Mouse (Mus musculus) midbrain, embryonic 14.5 days (tissue): ENCODE results near the gene Enox1. TPM values are rescaled to one million over a fixed set of nuclear protein-coding genes. Genes with fewer than 3 reads are reported as not detected.

Experiments used
- ATAC-seq: fragments of 200-750 bp; cut with Nextera tagmentation; 2 replicates; pipeline ENCODE4 v1.8.0; 2017; ENCODE audit warnings: moderate number of reproducible peaks, moderate library complexity; ENCODE audit not compliant: low FRiP score, low TSS enrichment
- DNase-seq: peaks from one replicate; pipeline ENCODE4 v3.0.0-alpha.2; 2015
- H3K27ac ChIP-seq: fragments of 300-500 bp; sonication (generic); replicated peaks from 2 replicates; pipeline ENCODE4 v1.5.1; 2014; ENCODE audit warnings: mild to moderate bottlenecking, low read depth, low read length, moderate library complexity
- H3K27me3 ChIP-seq: fragments of 300-500 bp; sonication (generic); 2 replicates; pipeline ENCODE4 v1.6.1; 2014; ENCODE audit warnings: low read length, control low read depth, mixed read lengths; ENCODE audit not compliant: control insufficient read depth, insufficient read depth
- H3K36me3 ChIP-seq: fragments of 300-500 bp; sonication (generic); 2 replicates; pipeline ENCODE4 v1.6.1; 2014; ENCODE audit warnings: low read length, control low read depth; ENCODE audit not compliant: control insufficient read depth, insufficient read depth
- H3K4me1 ChIP-seq: fragments of 300-500 bp; sonication (generic); 2 replicates; pipeline ENCODE4 v1.6.1; 2014; ENCODE audit warnings: mild to moderate bottlenecking, antibody characterized with exemption, low read length, control low read depth; ENCODE audit not compliant: control insufficient read depth, insufficient read depth
- H3K4me2 ChIP-seq: fragments of 300-500 bp; sonication (generic); 2 replicates; pipeline ENCODE4 v1.6.1; 2014; ENCODE audit warnings: mild to moderate bottlenecking, low read length, moderate library complexity
- H3K4me3 ChIP-seq: fragments of 300-500 bp; sonication (generic); replicated peaks from 2 replicates; pipeline ENCODE4 v1.5.1; 2014; ENCODE audit warnings: low read depth, low read length
- H3K9ac ChIP-seq: fragments of 300-500 bp; sonication (generic); replicated peaks from 2 replicates; pipeline ENCODE4 v1.6.1; 2014; ENCODE audit warnings: mild to moderate bottlenecking, low read length, moderate library complexity
- H3K9me3 ChIP-seq: fragments of 300-500 bp; sonication (generic); 2 replicates; pipeline ENCODE4 v1.6.1; 2016; ENCODE audit warnings: low read length, control low read depth, mixed read lengths; ENCODE audit not compliant: control insufficient read depth
- WGBS: fragments of 180-500 bp; shearing (Covaris S2); extraction: QIAGEN DNeasy Blood & Tissue Kit; methylation state at CpG from one replicate; pipeline ENCODE4 v1.1.7; 2014; 5-methylcytosine and 5-hydroxymethylcytosine counted together
- polyA plus RNA-seq: library from polyadenylated mRNA; unstranded; fragments of >200 nt; fragmentation: Nextera tagmentation; extraction: Ambion mirVana; gene quantifications from 2 replicates; pipeline ENCODE4 v1.2.1, GENCODE M21; 2014

Gene Enox1
- polyA plus RNA-seq, 1 experiment from 2014 or later, result 39.5 TPM

- DNase-seq (no peak), ATAC-seq (no peak)
- H3K27me3 ChIP-seq, result no peaks in the 10 kb centered on the region
- H3K4me3 ChIP-seq, result no peak overlapping the region
- peaks cover 2% of the 10 kb centered on the region; the same call in 1 of the 2 replicates for H3K36me3 ChIP-seq
- no peak overlapping the region for H3K9ac ChIP-seq
- no peak overlapping the region for H3K27ac ChIP-seq
- H3K9me3 ChIP-seq, result no peaks in the 10 kb centered on the region
- no peak overlapping the region for H3K4me2 ChIP-seq
- WGBS, result 23% methylated on average over 6 of the region's 6 CpGs
- H3K4me1 ChIP-seq, result 0 out of 2 replicates have a peak, but pooled peaks cover 4% of the 10 kb centered on the region
These were observed 548.4 kb downstream of the Enox1 start for GRCm38 (mm10) chr14:77705006-77705405.

- H3K4me1 ChIP-seq, result 0 out of 2 replicates have a peak, but pooled peaks cover 4% of the 10 kb centered on the region
- H3K9me3 ChIP-seq, result no peaks in the 10 kb centered on the region
- H3K4me2 ChIP-seq, result no peak overlapping the region
- no peak overlapping the region for H3K9ac ChIP-seq
- ATAC-seq (no peak), DNase-seq (no peak)
- H3K27ac ChIP-seq, result no peak overlapping the region
- WGBS, result 76% methylated on average over 21 of the region's 21 CpGs
- H3K27me3 ChIP-seq, result no peaks in the 10 kb centered on the region
- no peak overlapping the region for H3K4me3 ChIP-seq
- H3K36me3 ChIP-seq, result peaks cover 4% of the 10 kb centered on the region; the same call in 1 of the 2 replicates
These were observed 550.1 kb downstream of the Enox1 start for GRCm38 (mm10) chr14:77706511-77707246.

GRCm38 (mm10) chr14:77707279-77707678, 550.7 kb downstream of the Enox1 start:
- no peak overlapping the region for H3K9ac ChIP-seq
- DNase-seq (no peak), ATAC-seq (no peak)
- H3K36me3 ChIP-seq, result peaks cover 4% of the 10 kb centered on the region; the same call in 1 of the 2 replicates
- no peak overlapping the region for H3K4me3 ChIP-seq
- 95% methylated on average over 12 of the region's 12 CpGs for WGBS
- 0 out of 2 replicates have a peak, but pooled peaks cover 4% of the 10 kb centered on the region for H3K4me1 ChIP-seq
- no peaks in the 10 kb centered on the region for H3K27me3 ChIP-seq
- H3K27ac ChIP-seq, result no peak overlapping the region
- H3K4me2 ChIP-seq, result no peak overlapping the region
- no peaks in the 10 kb centered on the region for H3K9me3 ChIP-seq

GRCm38 (mm10) chr14:77708354-77709150, 552.0 kb downstream of the Enox1 start:
- WGBS, result 41% methylated on average over 12 of the region's 12 CpGs
- no peak for ATAC-seq
- Histone ChIP-seq H3K9me3 (no peaks in the 10 kb centered on the region), H3K27ac (no peak overlapping the region), H3K36me3 (peaks cover 4% of the 10 kb centered on the region; the same call in 1 of the 2 replicates), H3K27me3 (no peaks in the 10 kb centered on the region), H3K9ac (no peak overlapping the region), H3K4me3 (no peak overlapping the region), H3K4me1 (0 out of 2 replicates have a peak, but pooled peaks cover 4% of the 10 kb centered on the region), H3K4me2 (no peak overlapping the region)
- peak; percentile 54 for DNase-seq

GRCm38 (mm10) chr14:77714931-77715535, 558.5 kb downstream of the Enox1 start:
- Histone ChIP-seq H3K9ac (no peak overlapping the region), H3K27ac (0 out of 2 replicates have a peak overlapping the region, but pooled peaks have one; percentile 5), H3K27me3 (no peaks in the 10 kb centered on the region), H3K9me3 (no peaks in the 10 kb centered on the region), H3K4me1 (no peaks in the 10 kb centered on the region), H3K36me3 (0 out of 2 replicates have a peak, but pooled peaks cover 2% of the 10 kb centered on the region), H3K4me2 (no peak overlapping the region), H3K4me3 (no peak overlapping the region)
- WGBS, result 66% methylated on average over 9 of the region's 9 CpGs
- no peak for ATAC-seq
- DNase-seq, result peak; percentile 26

GRCm38 (mm10) chr14:77716981-77717380, 560.4 kb downstream of the Enox1 start:
- WGBS, result 80% methylated on average over 5 of the region's 5 CpGs
- no peak overlapping the region for H3K4me3 ChIP-seq
- DNase-seq, result no peak
- H3K9me3 ChIP-seq, result no peaks in the 10 kb centered on the region
- no peak for ATAC-seq
- H3K4me2 ChIP-seq, result no peak overlapping the region
- H3K4me1 ChIP-seq, result no peaks in the 10 kb centered on the region
- H3K9ac ChIP-seq, result no peak overlapping the region
- no peak overlapping the region for H3K27ac ChIP-seq
- no peaks in the 10 kb centered on the region for H3K27me3 ChIP-seq
- H3K36me3 ChIP-seq, result no peaks in the 10 kb centered on the region

- Histone ChIP-seq H3K4me1 (no peaks in the 10 kb centered on the region), H3K36me3 (no peaks in the 10 kb centered on the region), H3K9me3 (no peaks in the 10 kb centered on the region), H3K4me3 (no peak overlapping the region), H3K4me2 (no peak overlapping the region), H3K27me3 (no peaks in the 10 kb centered on the region), H3K27ac (no peak overlapping the region), H3K9ac (no peak overlapping the region)
- 69% methylated on average over 8 of the region's 8 CpGs for WGBS
- ATAC-seq (no peak), DNase-seq (no peak)
These were observed 562.3 kb downstream of the Enox1 start for GRCm38 (mm10) chr14:77718814-77719213.

GRCm38 (mm10) chr14:77738056-77738455, 581.5 kb downstream of the Enox1 start:
- Histone ChIP-seq H3K9ac (no peak overlapping the region), H3K27ac (no peak overlapping the region), H3K4me3 (no peak overlapping the region), H3K9me3 (no peaks in the 10 kb centered on the region), H3K27me3 (no peaks in the 10 kb centered on the region), H3K4me2 (no peak overlapping the region), H3K36me3 (no peaks in the 10 kb centered on the region), H3K4me1 (no peaks in the 10 kb centered on the region)
- WGBS, result 76% methylated on average over 3 of the region's 3 CpGs
- ATAC-seq (no peak), DNase-seq (no peak)
